Mouse (Mus musculus) limb, embryonic 10.5 days (tissue): ENCODE data around the gene Lrrc25. TPM values are rescaled to one million over a fixed set of nuclear protein-coding genes. Genes with fewer than 3 reads are reported as not detected.
"Not testable (repeated sequence)": the region's sequence is repeated elsewhere in the genome, so short reads cannot be mapped to it uniquely, and the experiment has no call there.

ENCODE experiments used
- DNase-seq: peaks from one replicate; pipeline ENCODE4 v3.0.0-alpha.2; 2017; ENCODE audit warnings: low spot score
- H3K27ac ChIP-seq: fragments of 300-500 bp; sonication (generic); 2 replicates; pipeline ENCODE4 v1.5.1; 2016; ENCODE audit warnings: mild to moderate bottlenecking
- H3K27me3 ChIP-seq: fragments of 300-500 bp; sonication (generic); 2 replicates; pipeline ENCODE4 v1.6.1; 2016; ENCODE audit warnings: low read depth, mild to moderate bottlenecking; ENCODE audit not compliant: poor library complexity, severe bottlenecking
- H3K36me3 ChIP-seq: fragments of 300-500 bp; sonication (generic); 2 replicates; pipeline ENCODE4 v1.6.1; 2016; ENCODE audit warnings: mild to moderate bottlenecking, moderate library complexity
- H3K4me1 ChIP-seq: fragments of 300-500 bp; sonication (generic); 2 replicates; pipeline ENCODE4 v1.6.1; 2016
- H3K4me3 ChIP-seq: fragments of 300-500 bp; sonication (generic); 2 replicates; pipeline ENCODE4 v1.5.1; 2016; ENCODE audit warnings: mild to moderate bottlenecking, moderate library complexity
- H3K9me3 ChIP-seq: fragments of 300-500 bp; sonication (generic); replicated peaks from 2 replicates; pipeline ENCODE4 v1.6.1; 2016; ENCODE audit warnings: mild to moderate bottlenecking
- WGBS: fragments of 180-500 bp; shearing (Covaris S2); methylation state at CpG from one replicate; pipeline ENCODE4 v1.1.7; 2016; 5-methylcytosine and 5-hydroxymethylcytosine counted together
- polyA plus RNA-seq: library from polyadenylated mRNA; unstranded; fragments of >200 nt; fragmentation: Nextera tagmentation; extraction: Ambion mirVana; gene quantifications from 2 replicates; pipeline ENCODE4 v1.2.1, GENCODE M21; 2016

Lrrc25 gene
- polyA plus RNA-seq, result 0.38 and 0.64 TPM in 2 replicates

DNA sequence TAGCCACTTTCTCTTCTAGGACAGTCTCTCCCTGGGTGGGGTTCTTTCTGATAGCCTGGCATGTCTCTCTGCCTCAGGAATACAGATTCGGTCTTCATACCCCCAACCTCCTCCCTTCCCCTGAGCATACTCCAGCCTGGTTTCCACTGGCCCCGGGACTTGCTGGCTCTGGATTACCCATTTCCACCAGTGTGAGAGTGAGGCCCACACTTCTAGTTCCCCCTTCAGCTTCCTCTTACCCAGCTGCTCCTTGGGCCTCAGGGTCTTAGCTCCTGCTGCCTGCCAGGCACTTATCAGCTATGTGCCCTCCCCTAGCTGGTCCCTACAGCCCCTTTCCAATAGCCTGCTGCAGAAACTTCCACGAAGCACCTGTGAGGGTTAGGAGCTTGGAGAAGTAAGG lies at the start of gene Lrrc25:
Gene Lrrc25, plus strand, starts transcription at position 262 of the 400 bp plus-strand sequence.
- DNase-seq, result no peak
- Histone ChIP-seq H3K9me3 (no peaks in the 10 kb centered on the region), H3K27me3 (peaks cover 8% of the 10 kb centered on the region), H3K4me3 (no peak within 1 kb of the TSS), H3K4me1 (peaks cover 31% of the 10 kb centered on the region), H3K36me3 (no peaks in the 10 kb centered on the region), H3K27ac (0 out of 2 replicates have a peak within 1 kb of the TSS, but pooled peaks have one; percentile 21)
- WGBS, result 89% methylated on average over 3 of the region's 3 CpGs

GRCm38 (mm10) chr8:70570360-70570759 lies 45.6 kb upstream of the Lrrc25 start:
- H3K4me1 ChIP-seq, result peaks cover 4% of the 10 kb centered on the region; the same call in 1 of the 2 replicates
- H3K36me3 ChIP-seq, result peaks cover 23% of the 10 kb centered on the region
- H3K27me3 ChIP-seq, result no peaks in the 10 kb centered on the region
- H3K9me3 ChIP-seq, result no peaks in the 10 kb centered on the region
- DNase-seq, result no peak
- no peak overlapping the region for H3K4me3 ChIP-seq
- no peak overlapping the region for H3K27ac ChIP-seq

DNA sequence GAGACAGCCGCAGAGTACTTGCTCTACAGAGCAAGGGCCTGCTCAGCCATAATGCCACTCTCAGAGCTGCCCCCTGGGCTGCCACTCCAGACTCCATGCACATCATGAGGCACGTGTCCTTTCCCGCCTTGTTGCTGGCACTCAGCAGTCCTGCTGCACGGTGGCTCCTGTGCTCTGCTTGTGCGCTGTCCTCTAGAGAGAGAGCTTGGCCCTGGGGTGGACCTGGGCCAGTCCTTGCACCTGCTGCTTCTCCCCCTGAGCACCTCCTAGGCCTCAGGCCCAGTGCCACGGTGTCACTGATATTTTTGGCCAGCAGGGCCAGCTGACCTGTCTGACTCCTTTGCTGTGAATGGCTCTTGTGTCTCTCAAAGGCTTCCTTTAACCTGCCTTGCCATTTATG lies 45.0 kb upstream of the Lrrc25 start:
- DNase-seq, result no peak
- Histone ChIP-seq H3K27ac (no peak overlapping the region), H3K4me3 (no peak overlapping the region), H3K27me3 (no peaks in the 10 kb centered on the region), H3K36me3 (peaks cover 24% of the 10 kb centered on the region), H3K9me3 (no peaks in the 10 kb centered on the region), H3K4me1 (no peaks in the 10 kb centered on the region)
- 87% methylated on average over 6 of the region's 6 CpGs for WGBS

DNA sequence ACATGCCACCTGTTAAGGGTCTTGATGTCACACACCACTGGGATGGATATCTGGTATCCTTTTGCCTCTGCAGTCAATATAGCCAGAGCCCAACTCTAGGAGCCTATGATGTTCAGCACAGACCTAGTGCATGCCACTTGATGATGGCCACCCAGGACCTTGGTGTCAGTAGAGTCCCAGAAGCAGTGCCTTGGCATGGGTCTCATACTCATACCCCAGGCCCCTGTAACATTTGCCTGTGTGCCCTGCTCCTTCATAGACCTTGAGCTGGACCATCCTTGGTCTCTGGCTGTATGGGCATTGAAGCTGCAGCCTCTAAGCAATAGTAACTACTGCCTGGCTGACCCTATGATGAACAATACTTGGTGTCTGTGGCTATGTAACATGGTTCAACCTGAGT lies 41.7 kb upstream of the Lrrc25 start:
- H3K4me1 ChIP-seq, result no peaks in the 10 kb centered on the region
- H3K9me3 ChIP-seq, result no peaks in the 10 kb centered on the region
- H3K36me3 ChIP-seq, result peaks cover 51% of the 10 kb centered on the region
- H3K27ac ChIP-seq, result no peak overlapping the region
- no peaks in the 10 kb centered on the region for H3K27me3 ChIP-seq
- no peak for DNase-seq
- no peak overlapping the region for H3K4me3 ChIP-seq

DNA sequence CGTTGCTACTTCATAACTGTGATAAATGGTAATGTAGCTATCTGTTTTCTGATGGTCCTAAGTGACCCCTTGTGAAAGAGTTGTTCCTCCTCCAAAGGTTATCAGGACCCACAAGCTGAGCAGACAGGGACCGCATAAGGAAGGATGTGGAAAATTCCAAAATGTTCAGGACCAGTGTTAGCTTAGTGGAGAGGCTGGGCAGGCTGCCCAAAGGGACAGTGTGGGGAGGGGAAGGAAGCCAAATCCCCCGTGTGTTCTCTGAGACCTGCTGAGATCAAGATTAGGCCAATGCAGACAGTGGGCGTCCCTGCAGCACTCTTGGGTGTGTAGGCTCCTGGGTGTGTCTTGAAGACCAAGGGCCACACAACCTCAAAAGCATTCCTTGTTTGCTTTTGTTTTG lies 41.0 kb upstream of the Lrrc25 start:
- no peak overlapping the region for H3K4me3 ChIP-seq
- no peak for DNase-seq
- H3K9me3 ChIP-seq, result no peaks in the 10 kb centered on the region
- no peaks in the 10 kb centered on the region for H3K4me1 ChIP-seq
- H3K27ac ChIP-seq, result no peak overlapping the region
- WGBS, result 90% methylated on average over 4 of the region's 4 CpGs
- peaks cover 53% of the 10 kb centered on the region for H3K36me3 ChIP-seq
- no peaks in the 10 kb centered on the region for H3K27me3 ChIP-seq

- H3K4me3 ChIP-seq, result no peak overlapping the region
- no peaks in the 10 kb centered on the region for H3K27me3 ChIP-seq
- H3K9me3 ChIP-seq, result no peaks in the 10 kb centered on the region
- H3K4me1 ChIP-seq, result no peaks in the 10 kb centered on the region
- peaks cover 76% of the 10 kb centered on the region for H3K36me3 ChIP-seq
- no peak overlapping the region for H3K27ac ChIP-seq
- DNase-seq, result no peak
- 87% methylated on average over 3 of the region's 3 CpGs for WGBS
These were observed 38.7 kb upstream of the Lrrc25 start for GRCm38 (mm10) chr8:70577207-70577606.

DNA sequence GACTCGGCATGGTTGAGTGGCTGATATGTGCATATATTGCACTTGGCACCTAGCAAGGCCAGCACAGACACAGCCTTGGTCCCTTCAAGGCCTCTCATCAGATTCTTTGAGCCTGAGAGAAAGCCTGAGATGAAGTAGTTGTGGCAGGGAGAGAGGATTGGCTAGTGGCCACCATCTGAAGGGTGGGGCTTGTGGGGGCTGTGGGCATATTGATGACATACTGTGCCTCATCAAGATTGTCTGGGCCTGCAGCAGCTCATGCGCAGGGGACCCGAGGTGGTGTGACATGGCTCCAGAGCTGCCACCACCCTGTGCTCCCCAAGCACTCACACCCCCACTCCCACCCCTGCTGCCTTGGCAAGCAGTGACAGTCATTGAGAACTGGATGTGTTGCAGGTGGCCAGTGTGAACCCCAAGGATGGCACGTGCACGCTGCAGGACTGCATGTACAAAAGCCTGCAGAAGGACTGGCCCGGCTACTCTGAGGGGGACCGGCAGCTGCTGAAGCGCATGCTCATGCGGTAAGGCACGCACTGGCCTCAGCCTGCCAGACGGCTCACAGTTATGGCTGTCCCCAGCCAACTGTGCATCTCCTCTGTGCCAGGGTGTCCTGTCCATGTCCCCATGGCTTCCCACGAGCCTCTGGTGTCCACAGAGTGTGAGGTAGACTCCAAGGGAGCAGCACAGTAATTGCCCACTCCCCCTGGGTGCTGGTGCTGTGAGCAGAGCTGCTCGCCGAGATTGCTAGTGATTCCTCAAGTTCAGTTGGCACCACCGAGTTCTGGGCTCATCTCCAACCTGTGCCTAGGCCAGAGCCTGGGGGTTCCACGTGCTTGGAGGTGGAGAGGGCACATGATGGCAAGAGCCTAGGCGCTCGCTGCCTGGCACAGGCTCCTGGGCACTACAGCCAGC lies 32.2 kb upstream of the Lrrc25 start:
- H3K4me3 ChIP-seq, result no peak overlapping the region
- 0 out of 2 replicates have a peak overlapping the region, but pooled peaks have one; percentile 1 for H3K27ac ChIP-seq
- no peaks in the 10 kb centered on the region for H3K9me3 ChIP-seq
- no peaks in the 10 kb centered on the region for H3K27me3 ChIP-seq
- 95% methylated on average over 18 of the region's 18 CpGs for WGBS
- H3K36me3 ChIP-seq, result peaks cover 95% of the 10 kb centered on the region
- DNase-seq, result no peak
- H3K4me1 ChIP-seq, result no peaks in the 10 kb centered on the region

- Histone ChIP-seq H3K36me3 (peaks cover 98% of the 10 kb centered on the region), H3K9me3 (no peaks in the 10 kb centered on the region), H3K27me3 (no peaks in the 10 kb centered on the region), H3K4me3 (no peak overlapping the region), H3K27ac (no peak overlapping the region), H3K4me1 (no peaks in the 10 kb centered on the region)
- DNase-seq, result no peak
- 92% methylated on average over 9 of the region's 9 CpGs for WGBS
These were observed 31.2 kb upstream of the Lrrc25 start for GRCm38 (mm10) chr8:70584606-70585257.

DNA sequence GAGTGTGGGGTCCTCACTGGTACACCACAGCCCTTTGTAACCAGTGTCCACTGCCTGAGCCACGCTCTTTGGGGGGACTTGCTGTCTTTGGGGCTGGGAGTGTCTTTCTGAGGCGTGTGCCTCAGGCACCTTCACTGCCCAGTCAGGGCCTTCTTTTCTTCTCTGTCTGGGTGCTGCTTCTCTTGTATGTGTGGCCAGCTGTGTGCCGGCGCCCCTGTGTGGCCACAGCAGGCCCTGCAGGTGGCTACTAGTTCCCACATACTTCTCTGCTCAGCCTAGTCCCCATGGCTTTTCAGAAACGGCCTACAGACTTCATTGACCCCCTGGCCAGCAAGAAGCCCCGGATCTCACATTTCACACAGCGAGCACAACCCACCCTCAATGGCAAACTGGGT lies 30.7 kb upstream of the Lrrc25 start:
- Histone ChIP-seq H3K4me1 (no peaks in the 10 kb centered on the region), H3K27ac (no peak overlapping the region), H3K36me3 (peaks cover 98% of the 10 kb centered on the region), H3K4me3 (no peak overlapping the region), H3K9me3 (no peaks in the 10 kb centered on the region), H3K27me3 (no peaks in the 10 kb centered on the region)
- whole genome bisulfite sequencing, result 48% methylated on average over 7 of the region's 7 CpGs
- peak; percentile 61 for DNase-seq

DNA sequence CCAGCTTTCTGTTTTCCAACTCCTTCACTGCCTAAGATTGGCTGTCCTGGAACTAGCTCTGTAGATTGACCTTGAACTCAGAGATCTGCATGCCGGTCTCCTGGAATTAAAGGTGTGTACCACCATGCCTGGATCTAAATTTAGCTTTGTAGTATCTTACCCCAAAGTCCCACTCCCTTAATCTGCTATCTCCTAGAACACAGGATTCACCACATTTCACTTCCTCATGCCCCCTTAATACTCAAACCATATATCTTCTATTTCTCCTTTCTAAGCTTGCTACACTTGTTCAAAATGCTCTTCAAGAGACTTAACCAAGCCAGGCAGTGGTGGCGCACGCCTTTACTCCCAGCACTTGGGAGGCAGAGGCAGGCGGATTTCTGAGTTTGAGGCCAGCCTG lies 28.0 kb upstream of the Lrrc25 start:
- not testable (repeated sequence) for H3K27ac ChIP-seq
- H3K36me3 ChIP-seq, result peaks cover 92% of the 10 kb centered on the region

DNA sequence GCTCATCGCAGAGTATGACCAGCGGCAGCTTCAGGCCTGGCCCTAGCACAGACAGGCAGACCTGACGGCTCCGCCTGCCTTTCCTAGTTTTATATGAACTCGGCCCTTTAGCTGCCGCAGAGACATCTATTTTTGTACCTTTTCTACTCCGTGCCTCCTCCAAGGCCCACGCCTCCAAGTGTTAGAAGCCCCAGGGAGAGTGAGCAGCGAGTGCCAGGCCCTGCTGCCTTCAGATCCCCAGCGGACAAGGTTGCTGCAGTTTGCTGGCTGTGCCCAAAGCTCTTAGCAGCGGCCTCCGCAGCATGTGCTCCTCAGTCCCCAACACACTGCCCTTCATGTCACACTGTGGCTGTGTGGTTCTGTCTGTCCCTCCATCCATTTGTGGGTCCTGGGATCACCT lies 24.4 kb upstream of the Lrrc25 start:
- no peak overlapping the region for H3K27ac ChIP-seq
- H3K9me3 ChIP-seq, result no peaks in the 10 kb centered on the region
- 91% methylated on average over 12 of the region's 12 CpGs for WGBS
- peaks cover 70% of the 10 kb centered on the region for H3K36me3 ChIP-seq
- no peaks in the 10 kb centered on the region for H3K27me3 ChIP-seq
- H3K4me3 ChIP-seq, result no peak overlapping the region
- H3K4me1 ChIP-seq, result peaks cover 36% of the 10 kb centered on the region
- DNase-seq, result no peak

More for the DNA sequence above, 28.0 kb upstream of the Lrrc25 start:
- not testable (repeated sequence) for H3K4me3 ChIP-seq, H3K27me3 ChIP-seq, H3K4me1 ChIP-seq, H3K9me3 ChIP-seq, DNase-seq
- 92% methylated on average over 4 of the region's 4 CpGs for WGBS

DNA sequence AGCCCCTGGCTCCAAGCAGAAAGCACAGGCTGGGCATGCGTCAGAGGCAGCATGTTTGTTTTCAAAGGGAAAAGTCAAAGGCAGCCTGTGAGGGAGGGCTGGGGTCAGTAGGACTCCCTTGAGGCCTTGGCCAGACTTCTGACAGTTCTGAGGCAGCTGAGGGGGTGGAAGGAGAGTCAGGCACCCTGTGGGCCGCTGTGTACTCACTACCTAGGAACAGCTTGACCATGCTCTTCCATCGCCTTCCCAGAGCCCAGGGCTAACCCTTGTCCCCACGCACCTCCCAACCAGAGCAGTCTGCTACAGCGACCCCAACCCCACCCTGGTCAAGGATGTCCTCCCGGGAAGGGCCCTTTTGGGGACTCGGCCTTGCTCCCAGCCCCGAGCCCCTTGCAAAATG lies 22.8 kb upstream of the Lrrc25 start:
- H3K9me3 ChIP-seq, result no peaks in the 10 kb centered on the region
- H3K4me1 ChIP-seq, result peaks cover 52% of the 10 kb centered on the region
- peak; percentile 37 for DNase-seq
- peak overlapping the region; percentile 88 for H3K27ac ChIP-seq
- WGBS, result 52% methylated on average over 8 of the region's 8 CpGs
- H3K4me3 ChIP-seq, result peak overlapping the region; percentile 78; the same call in 1 of the 2 replicates
- H3K27me3 ChIP-seq, result no peaks in the 10 kb centered on the region
- peaks cover 71% of the 10 kb centered on the region for H3K36me3 ChIP-seq

DNA sequence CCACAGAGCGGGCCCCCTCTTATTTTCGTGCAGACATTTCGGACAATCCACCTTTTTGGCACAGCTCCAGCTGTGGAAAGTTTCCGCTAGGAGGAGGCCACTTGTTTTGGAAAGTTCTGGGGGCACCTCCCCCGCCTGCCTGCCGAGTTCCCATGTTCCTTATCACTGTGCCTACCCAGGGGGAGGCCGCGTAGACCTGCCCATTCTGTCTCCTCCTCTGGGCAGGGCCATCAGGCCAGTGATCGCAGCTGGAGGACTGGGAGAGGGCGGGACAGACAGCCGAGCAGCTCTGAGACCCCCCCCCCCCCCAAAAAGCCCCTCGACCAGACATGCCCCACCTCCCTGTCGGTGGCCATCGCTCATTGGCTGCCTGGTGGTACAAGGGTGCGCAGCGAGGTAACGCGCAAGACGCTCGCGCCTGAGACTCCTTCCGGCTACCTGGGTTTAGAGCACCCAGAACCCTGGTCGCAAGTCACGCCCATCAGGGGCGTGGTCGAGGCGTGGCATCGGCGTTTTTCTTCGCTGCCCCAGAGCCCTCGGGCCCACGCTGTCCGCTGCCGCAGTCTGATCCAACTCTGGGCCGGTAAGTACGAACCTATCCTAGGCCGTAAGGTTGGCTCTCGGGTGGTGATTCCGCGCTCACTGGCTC lies 21.9 kb upstream of the Lrrc25 start, which contains the start of gene Isyna1:
Gene Isyna1, plus strand, starts transcription at position 413 of the 649 bp plus-strand sequence.
- no peaks in the 10 kb centered on the region for H3K9me3 ChIP-seq
- WGBS, result under 1% methylated on average over 39 of the region's 40 CpGs
- peak within 1 kb of the TSS; percentile 78 for H3K4me3 ChIP-seq
- H3K36me3 ChIP-seq, result peaks cover 72% of the 10 kb centered on the region
- peak within 1 kb of the TSS; percentile 88 for H3K27ac ChIP-seq
- peaks cover 61% of the 10 kb centered on the region for H3K4me1 ChIP-seq
- H3K27me3 ChIP-seq, result no peaks in the 10 kb centered on the region
- peak; percentile 97 for DNase-seq
